Mouse (Mus musculus) thymus, postnatal 25 days (tissue): ENCODE measurements around the gene Rnf20.

ENCODE experiments used
- DNase-seq: peaks from one replicate; pipeline ENCODE4 v3.0.0; 2022

The Rnf20 gene

GRCm38 (mm10) chr4:49662231-49662630 lies 30.4 kb downstream of the Rnf20 start:
- DNase-seq = no peak

GRCm38 (mm10) chr4:49664850-49665249 lies 33.0 kb downstream of the Rnf20 start:
- DNase-seq = no peak

DNA sequence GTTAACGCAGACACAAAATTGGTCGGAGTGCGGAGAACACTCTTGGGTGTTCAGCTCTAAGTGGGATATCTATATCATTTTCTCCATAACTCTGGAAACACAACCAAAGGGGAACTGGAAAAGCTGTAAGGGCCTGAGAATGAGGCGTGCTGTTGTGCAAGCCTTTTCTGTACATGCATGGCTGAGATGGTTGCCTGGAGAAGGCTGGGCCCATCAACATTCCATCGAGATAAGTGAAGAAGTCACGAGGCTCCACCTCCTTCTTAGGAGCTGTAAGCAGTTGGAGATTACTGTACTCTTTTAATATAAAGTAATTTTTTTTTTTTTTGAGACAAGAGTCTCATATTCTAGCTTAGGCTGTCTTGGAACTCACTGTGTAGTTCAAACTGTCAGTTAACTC lies 44.3 kb downstream of the Rnf20 start:
- no peak for DNase-seq

DNA sequence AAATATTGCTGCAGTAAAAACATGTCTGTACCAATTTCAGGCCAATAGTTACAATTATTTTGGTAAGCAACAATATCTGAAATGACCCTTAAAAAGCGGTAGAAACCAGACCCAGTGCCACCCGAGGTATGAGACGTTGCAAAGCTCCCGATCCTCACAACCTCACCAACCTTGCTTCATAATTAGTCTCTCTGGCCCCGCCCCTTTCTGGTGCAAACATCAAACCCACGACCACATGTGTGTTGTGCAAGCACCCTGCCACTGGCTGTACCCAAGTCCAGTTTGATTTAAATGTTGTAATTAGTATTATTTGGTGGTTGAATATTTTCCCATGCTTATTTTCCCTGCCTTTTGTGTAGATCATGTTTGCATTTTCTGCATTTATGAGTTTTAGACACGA lies 45.0 kb downstream of the Rnf20 start:
- DNase-seq = no peak

- no peak for DNase-seq
Measured at GRCm38 (mm10) chr4:49680171-49680875, 48.5 kb downstream of the Rnf20 start.

- DNase-seq = no peak
Measured at GRCm38 (mm10) chr4:49681812-49682211, 50.0 kb downstream of the Rnf20 start, which contains the start of gene Ppp3r2. Gene Ppp3r2, minus strand, starts transcription at chr4:49682024.

- peak; percentile 6 for DNase-seq
Measured at GRCm38 (mm10) chr4:49688594-49689288, 56.9 kb downstream of the Rnf20 start.

GRCm38 (mm10) chr4:49691405-49692194 lies 59.8 kb downstream of the Rnf20 start:
- DNase-seq = no peak
